Mouse (Mus musculus) erythroblast, embryonic 14.5 days (primary cell): ENCODE data around the gene Ralgds.

ENCODE experiments used
- GATA1 ChIP-seq: IDR thresholded peaks from 2 replicates; pipeline ENCODE4 v1.6.1; 2012; ENCODE audit warnings: low read length, inconsistent platforms, mixed read lengths
- TAL1 ChIP-seq: IDR thresholded peaks from 3 replicates; pipeline ENCODE4 v1.6.1; 2012; ENCODE audit warnings: low read length, inconsistent platforms, mixed read lengths

- no peak for TF ChIP-seq TAL1
- TF ChIP-seq GATA1, result no peak
Observed at GRCm38 (mm10) chr2:28576815-28577214, 63.9 kb downstream of the Ralgds start.
